Mouse (Mus musculus) megakaryocyte, embryonic 14.5 days (primary cell): ENCODE data around the gene Ager.

Experiments
- FLI1 ChIP-seq: IDR thresholded peaks from 2 replicates; pipeline ENCODE4 v1.6.1; 2012; ENCODE audit warnings: low read length, inconsistent platforms, mixed read lengths
- GATA1 ChIP-seq: IDR thresholded peaks from 3 replicates; pipeline ENCODE4 v1.6.1; 2012; ENCODE audit warnings: mixed read lengths, low read length, inconsistent platforms, borderline replicate concordance

DNA sequence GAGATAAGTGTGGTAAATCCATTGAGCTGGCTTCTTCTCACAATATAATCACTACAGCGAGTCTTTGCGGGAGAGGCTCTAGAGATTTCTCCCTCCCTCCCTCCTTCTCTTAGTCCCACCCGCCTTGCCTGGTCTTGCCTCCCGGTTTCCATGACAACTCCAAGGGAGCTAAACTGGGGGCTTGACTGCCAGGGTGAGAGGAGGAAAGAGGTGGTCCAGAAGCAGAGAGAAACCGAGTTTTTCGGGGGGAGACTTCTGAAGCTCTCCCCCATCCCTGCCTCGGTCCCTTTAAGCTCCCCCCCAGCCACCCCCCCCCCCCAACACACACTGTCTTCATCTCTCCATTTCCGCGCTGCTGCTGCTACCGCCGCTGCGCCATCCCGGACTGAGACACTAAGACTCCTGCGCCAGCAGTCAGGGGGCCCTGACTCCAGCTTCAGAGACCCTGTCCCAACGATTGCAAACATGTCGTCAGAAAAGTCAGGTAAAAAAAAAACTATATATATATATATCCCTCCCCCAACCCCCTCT, 31.6 kb downstream of the Ager start, which contains the start of gene Prrt1:
- TF ChIP-seq GATA1 (no peak), FLI1 (no peak)
